Mouse (Mus musculus) heart, postnatal 0 days (tissue): ENCODE measurements at regions not wholly inside any gene's neighbourhood (a gene's known extent, or its start where the extent isn't known, plus 50 kb on each side); places are given as distances from the start of the nearest gene placed in this dataset.

Experiments used
- ATAC-seq: fragments of 200-750 bp; cut with Nextera tagmentation; 2 replicates; pipeline ENCODE4 v1.8.0; 2017; ENCODE audit warnings: low read depth, moderate number of reproducible peaks, moderate library complexity; ENCODE audit not compliant: insufficient read depth
- DNase-seq: peaks from one replicate; pipeline ENCODE4 v3.0.0-alpha.2; 2016; ENCODE audit warnings: low spot score
- H3K27ac ChIP-seq: fragments of 300-500 bp; sonication (generic); 2 replicates; pipeline ENCODE4 v1.5.1; 2014; ENCODE audit warnings: low read depth, mild to moderate bottlenecking
- H3K27me3 ChIP-seq: fragments of 300-500 bp; sonication (generic); 2 replicates; pipeline ENCODE4 v1.6.1; 2014; ENCODE audit warnings: low read length, mixed read lengths; ENCODE audit not compliant: control insufficient read depth, insufficient read depth
- H3K36me3 ChIP-seq: fragments of 300-500 bp; sonication (generic); replicated peaks from 2 replicates; pipeline ENCODE4 v1.6.1; 2014; ENCODE audit warnings: low read length, mixed read lengths; ENCODE audit not compliant: control insufficient read depth, insufficient read depth
- H3K4me1 ChIP-seq: fragments of 300-500 bp; sonication (generic); 2 replicates; pipeline ENCODE4 v1.6.1; 2014; ENCODE audit warnings: antibody characterized with exemption; ENCODE audit not compliant: control insufficient read depth, insufficient read depth
- H3K4me2 ChIP-seq: fragments of 300-500 bp; sonication (generic); 2 replicates; pipeline ENCODE4 v1.6.1; 2014; ENCODE audit warnings: low read depth, mild to moderate bottlenecking, low read length, moderate library complexity
- H3K4me3 ChIP-seq: fragments of 300-500 bp; sonication (generic); 2 replicates; pipeline ENCODE4 v1.5.1; 2014; ENCODE audit warnings: low read depth, low read length
- H3K9ac ChIP-seq: fragments of 300-500 bp; sonication (generic); replicated peaks from 2 replicates; pipeline ENCODE4 v1.6.1; 2014; ENCODE audit warnings: low read depth, low read length, mixed read lengths
- H3K9me3 ChIP-seq: fragments of 300-500 bp; sonication (generic); replicated peaks from 2 replicates; pipeline ENCODE4 v1.6.1; 2016; ENCODE audit warnings: low read length; ENCODE audit not compliant: control insufficient read depth
- CTCF ChIP-seq: IDR thresholded peaks from 2 replicates; pipeline ENCODE4 v1.5.1; 2016; ENCODE audit warnings: antibody characterized with exemption, control low read depth, low read depth
- EP300 ChIP-seq: IDR thresholded peaks from 2 replicates; pipeline ENCODE4 v1.6.1; 2016; ENCODE audit warnings: antibody characterized with exemption, low read depth
- WGBS: fragments of 180-500 bp; shearing (Covaris S2); extraction: QIAGEN DNeasy Blood & Tissue Kit; methylation state at CpG from one replicate; pipeline ENCODE4 v1.1.7; 2014; 5-methylcytosine and 5-hydroxymethylcytosine counted together

GRCm38 (mm10) chr1:152241026-152241425 lies 145.5 kb downstream of the Tsen15 start:
- Histone ChIP-seq H3K4me2 (no peak overlapping the region), H3K9ac (no peak overlapping the region)

GRCm38 (mm10) chr1:152239376-152239775 lies 147.1 kb downstream of the Tsen15 start:
- no peak overlapping the region for H3K27ac ChIP-seq
- H3K4me2 ChIP-seq, result no peak overlapping the region
- WGBS, result 65% methylated on average over 6 of the region's 6 CpGs
- H3K9ac ChIP-seq, result no peak overlapping the region
- no peak overlapping the region for H3K4me3 ChIP-seq
- H3K9me3 ChIP-seq, result no peaks in the 10 kb centered on the region
- no peaks in the 10 kb centered on the region for H3K36me3 ChIP-seq
- no peak for DNase-seq
- ATAC-seq, result no peak
- TF ChIP-seq CTCF (no peak), EP300 (no peak)
- no peaks in the 10 kb centered on the region for H3K4me1 ChIP-seq
- no peaks in the 10 kb centered on the region for H3K27me3 ChIP-seq

More at GRCm38 (mm10) chr1:152241026-152241425, 145.5 kb downstream of the Tsen15 start:
- DNase-seq, result no peak
- Histone ChIP-seq H3K4me1 (no peaks in the 10 kb centered on the region), H3K27me3 (no peaks in the 10 kb centered on the region), H3K36me3 (no peaks in the 10 kb centered on the region), H3K9me3 (no peaks in the 10 kb centered on the region), H3K27ac (no peak overlapping the region), H3K4me3 (no peak overlapping the region)
- no peak for ATAC-seq
- 95% methylated on average over 9 of the region's 9 CpGs for WGBS
- TF ChIP-seq EP300, result no peak
- TF ChIP-seq CTCF, result no peak

GRCm38 (mm10) chr1:152235212-152235792 lies 145.4 kb upstream of the 1700025G04Rik start:
- Histone ChIP-seq H3K4me2 (no peak overlapping the region), H3K4me1 (no peaks in the 10 kb centered on the region), H3K36me3 (no peaks in the 10 kb centered on the region), H3K27me3 (no peaks in the 10 kb centered on the region), H3K27ac (no peak overlapping the region), H3K9me3 (no peaks in the 10 kb centered on the region), H3K9ac (no peak overlapping the region), H3K4me3 (no peak overlapping the region)
- TF ChIP-seq EP300, result no peak
- no peak for TF ChIP-seq CTCF
- DNase-seq (no peak), ATAC-seq (no peak)
- 78% methylated on average over 4 of the region's 4 CpGs for WGBS

- H3K4me1 ChIP-seq, result no peaks in the 10 kb centered on the region
- WGBS, result 94% methylated on average over 2 of the region's 2 CpGs
- no peaks in the 10 kb centered on the region for H3K36me3 ChIP-seq
- no peak for TF ChIP-seq CTCF
- TF ChIP-seq EP300, result no peak
- DNase-seq (no peak), ATAC-seq (no peak)
- H3K9me3 ChIP-seq, result no peaks in the 10 kb centered on the region
- no peak overlapping the region for H3K9ac ChIP-seq
- H3K27me3 ChIP-seq, result no peaks in the 10 kb centered on the region
- no peak overlapping the region for H3K27ac ChIP-seq
- H3K4me2 ChIP-seq, result no peak overlapping the region
- H3K4me3 ChIP-seq, result no peak overlapping the region
These were observed 144.8 kb upstream of the 1700025G04Rik start for GRCm38 (mm10) chr1:152234716-152235115.

GRCm38 (mm10) chr1:152231717-152232202 lies 141.8 kb upstream of the 1700025G04Rik start:
- Histone ChIP-seq H3K36me3 (no peaks in the 10 kb centered on the region), H3K27ac (no peak overlapping the region), H3K4me1 (no peaks in the 10 kb centered on the region), H3K4me2 (no peak overlapping the region), H3K9me3 (no peaks in the 10 kb centered on the region), H3K4me3 (no peak overlapping the region), H3K27me3 (no peaks in the 10 kb centered on the region), H3K9ac (no peak overlapping the region)
- TF ChIP-seq EP300 (no peak), CTCF (peak; percentile 40)
- 79% methylated on average over 11 of the region's 11 CpGs for WGBS
- no peak for ATAC-seq
- no peak for DNase-seq

GRCm38 (mm10) chr1:152229709-152230108 lies 139.8 kb upstream of the 1700025G04Rik start:
- Histone ChIP-seq H3K27ac (no peak overlapping the region), H3K4me2 (no peak overlapping the region), H3K27me3 (no peaks in the 10 kb centered on the region), H3K4me3 (no peak overlapping the region), H3K9me3 (no peaks in the 10 kb centered on the region), H3K36me3 (no peaks in the 10 kb centered on the region), H3K9ac (no peak overlapping the region), H3K4me1 (no peaks in the 10 kb centered on the region)
- no peak for DNase-seq
- 83% methylated on average over 2 of the region's 2 CpGs for WGBS
- no peak for TF ChIP-seq EP300
- no peak for TF ChIP-seq CTCF
- no peak for ATAC-seq
